Mouse (Mus musculus): Measurements from ENCODE around the gene Cbr3.
A peak's percentile ranks its signal among the peaks of the same experiment; 100 is the strongest.

Cbr3 gene

GRCm38 (mm10) chr16:93711411-93712188, 28.6 kb downstream of the Cbr3 start, which contains the start of gene Dop1b:
Gene Dop1b, plus strand, starts transcription at chr16:93711904.
- peak; percentile 100 for DNase-seq

GRCm38 (mm10) chr16:93712189-93712885, 29.3 kb downstream of the Cbr3 start:
- DNase-seq = peak in 1 of 2 experiments; percentile 51

GRCm38 (mm10) chr16:93712966-93713365, 30.0 kb downstream of the Cbr3 start:
- DNase-seq = peak; percentile 53 to 57

GRCm38 (mm10) chr16:93714426-93714825, 31.4 kb downstream of the Cbr3 start:
- peak in 1 of 2 experiments; percentile 14 for DNase-seq

GRCm38 (mm10) chr16:93715826-93716225, 32.8 kb downstream of the Cbr3 start:
- no peak for DNase-seq

- DNase-seq = peak; percentile 98 to 99
Measured at GRCm38 (mm10) chr16:93717299-93717703, 34.3 kb downstream of the Cbr3 start.

- no peak for DNase-seq
Measured at GRCm38 (mm10) chr16:93721771-93722170, 38.8 kb downstream of the Cbr3 start.

- DNase-seq = peak in 1 of 2 experiments; percentile 50
Measured at GRCm38 (mm10) chr16:93722476-93722875, 39.5 kb downstream of the Cbr3 start.

- DNase-seq = no peak
Measured at GRCm38 (mm10) chr16:93725417-93726144, 42.6 kb downstream of the Cbr3 start.

- no peak for DNase-seq
Measured at GRCm38 (mm10) chr16:93726186-93726585, 43.2 kb downstream of the Cbr3 start.

GRCm38 (mm10) chr16:93728676-93729075, 45.7 kb downstream of the Cbr3 start:
- DNase-seq = no peak

- DNase-seq = peak; percentile 60 to 69
Measured at GRCm38 (mm10) chr16:93729801-93730721, 47.0 kb downstream of the Cbr3 start.

GRCm38 (mm10) chr16:93731310-93731709, 48.3 kb downstream of the Cbr3 start:
- DNase-seq = no peak

- peak in 1 of 2 experiments; percentile 55 for DNase-seq
Measured at GRCm38 (mm10) chr16:93732875-93733569, 50.0 kb downstream of the Cbr3 start.

GRCm38 (mm10) chr16:93739251-93739650, 56.2 kb downstream of the Cbr3 start:
- peak in 1 of 2 experiments; percentile 63 for DNase-seq
